Mouse (Mus musculus): ENCODE measurements around the gene Stk40. TPM values are rescaled to one million over a fixed set of nuclear protein-coding genes. Genes with fewer than 3 reads are reported as not detected.
"Not testable (repeated sequence)": the region's sequence is repeated elsewhere in the genome, so short reads cannot be mapped to it uniquely, and the experiment has no call there.

Stk40 gene
- polyA plus RNA-seq, 1 experiment from 2014 or later: 39.0 TPM

GRCm38 (mm10) chr4:126083021-126083420, 20.7 kb upstream of the Stk40 start:
- Histone ChIP-seq H3K36me3 (peaks cover 19% of the 10 kb centered on the region; the same call in 1 of the 2 replicates), H3K4me1 (no peaks in the 10 kb centered on the region), H3K27ac (no peak overlapping the region), H3K4me3 (no peak overlapping the region), H3K27me3 (no peaks in the 10 kb centered on the region), H3K4me2 (replicated peaks) (no peak overlapping the region), H3K9ac (no peak overlapping the region), H3K9me3 (no peaks in the 10 kb centered on the region)
- ATAC-seq (ENCODE audit: low FRiP score, low read depth): no peak
- WGBS: 95% methylated on average over 9 of the region's 9 CpGs

DNA sequence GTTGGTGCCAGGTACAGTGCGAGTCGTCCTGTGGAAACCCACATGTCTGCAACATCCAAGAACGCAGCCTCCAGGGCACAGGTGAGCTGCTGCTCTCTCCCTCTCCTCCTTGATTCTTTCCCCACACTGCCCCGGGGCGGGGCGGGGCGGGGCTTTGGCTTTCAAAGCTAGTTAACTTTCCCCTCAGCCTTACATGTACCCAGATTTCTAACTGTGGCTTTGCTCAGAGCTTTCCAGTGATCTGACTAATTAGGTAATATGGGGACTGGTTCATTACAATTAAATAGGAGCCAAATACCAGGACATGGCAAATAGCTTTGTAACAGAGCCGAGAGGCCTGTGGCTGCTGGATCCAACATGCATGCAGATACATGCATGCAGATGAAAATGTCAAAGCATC, 19.4 kb upstream of the Stk40 start:
- Histone ChIP-seq H3K9ac (no peak overlapping the region), H3K36me3 (peaks cover 19% of the 10 kb centered on the region; the same call in 1 of the 2 replicates), H3K4me2 (replicated peaks) (no peak overlapping the region), H3K27ac (no peak overlapping the region), H3K4me3 (no peak overlapping the region), H3K27me3 (no peaks in the 10 kb centered on the region), H3K4me1 (no peaks in the 10 kb centered on the region), H3K9me3 (no peaks in the 10 kb centered on the region)
- no peak for ATAC-seq (ENCODE audit: low FRiP score, low read depth)
- WGBS: 60% methylated on average over 8 of the region's 8 CpGs

GRCm38 (mm10) chr4:126085996-126086576, 17.7 kb upstream of the Stk40 start:
- ATAC-seq (ENCODE audit: low FRiP score, low read depth): peak; percentile 81
- H3K27ac ChIP-seq: no peak overlapping the region
- WGBS: 28% methylated on average over 7 of the region's 7 CpGs
- H3K4me1 ChIP-seq: no peaks in the 10 kb centered on the region
- H3K4me3 ChIP-seq: no peak overlapping the region
- H3K27me3 ChIP-seq: no peaks in the 10 kb centered on the region
- H3K4me2 ChIP-seq (replicated peaks): no peak overlapping the region
- H3K36me3 ChIP-seq: peaks cover 19% of the 10 kb centered on the region; the same call in 1 of the 2 replicates
- no peak overlapping the region for H3K9ac ChIP-seq
- no peaks in the 10 kb centered on the region for H3K9me3 ChIP-seq

GRCm38 (mm10) chr4:126090101-126090847, 13.5 kb upstream of the Stk40 start:
- Histone ChIP-seq H3K27ac (no peak overlapping the region), H3K4me2 (replicated peaks) (no peak overlapping the region), H3K4me3 (no peak overlapping the region), H3K4me1 (no peaks in the 10 kb centered on the region), H3K27me3 (no peaks in the 10 kb centered on the region), H3K9me3 (no peaks in the 10 kb centered on the region), H3K36me3 (no peaks in the 10 kb centered on the region), H3K9ac (0 out of 2 replicates have a peak overlapping the region, but pooled peaks have one; percentile 13)
- ATAC-seq (ENCODE audit: low FRiP score, low read depth): no peak
- WGBS: 68% methylated on average over 7 of the region's 7 CpGs

DNA sequence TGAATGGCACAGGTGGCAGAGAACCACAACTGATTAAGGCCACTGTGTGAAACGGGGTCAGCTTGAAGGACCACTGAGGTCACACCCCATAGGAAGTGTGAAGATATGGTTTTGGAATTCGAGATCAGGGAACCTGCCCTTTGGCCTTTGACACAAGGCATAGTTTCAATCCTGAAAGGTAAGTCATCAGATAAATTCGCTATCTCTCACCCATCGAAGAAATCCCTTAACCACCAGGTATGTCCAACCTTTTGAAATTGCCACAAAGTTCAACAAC, 13.0 kb upstream of the Stk40 start:
- ATAC-seq (ENCODE audit: low FRiP score, low read depth): no peak

GRCm38 (mm10) chr4:126091873-126092272, 11.9 kb upstream of the Stk40 start:
- Histone ChIP-seq H3K9ac (no peak overlapping the region), H3K4me1 (0 out of 2 replicates have a peak, but pooled peaks cover under 1% of the 10 kb centered on the region), H3K4me2 (replicated peaks) (no peak overlapping the region), H3K9me3 (no peaks in the 10 kb centered on the region), H3K4me3 (no peak overlapping the region), H3K36me3 (no peaks in the 10 kb centered on the region), H3K27me3 (no peaks in the 10 kb centered on the region), H3K27ac (no peak overlapping the region)
- no peak for ATAC-seq (ENCODE audit: low FRiP score, low read depth)
- 81% methylated on average over 8 of the region's 8 CpGs for WGBS

More for the DNA sequence above, 13.0 kb upstream of the Stk40 start:
- H3K27ac ChIP-seq: no peak overlapping the region
- H3K27me3 ChIP-seq: no peaks in the 10 kb centered on the region
- no peaks in the 10 kb centered on the region for H3K9me3 ChIP-seq
- no peak overlapping the region for H3K4me2 ChIP-seq (replicated peaks)
- no peak overlapping the region for H3K9ac ChIP-seq
- no peaks in the 10 kb centered on the region for H3K36me3 ChIP-seq
- 79% methylated on average over 4 of the region's 4 CpGs for WGBS
- H3K4me3 ChIP-seq: no peak overlapping the region
- H3K4me1 ChIP-seq: no peaks in the 10 kb centered on the region

DNA sequence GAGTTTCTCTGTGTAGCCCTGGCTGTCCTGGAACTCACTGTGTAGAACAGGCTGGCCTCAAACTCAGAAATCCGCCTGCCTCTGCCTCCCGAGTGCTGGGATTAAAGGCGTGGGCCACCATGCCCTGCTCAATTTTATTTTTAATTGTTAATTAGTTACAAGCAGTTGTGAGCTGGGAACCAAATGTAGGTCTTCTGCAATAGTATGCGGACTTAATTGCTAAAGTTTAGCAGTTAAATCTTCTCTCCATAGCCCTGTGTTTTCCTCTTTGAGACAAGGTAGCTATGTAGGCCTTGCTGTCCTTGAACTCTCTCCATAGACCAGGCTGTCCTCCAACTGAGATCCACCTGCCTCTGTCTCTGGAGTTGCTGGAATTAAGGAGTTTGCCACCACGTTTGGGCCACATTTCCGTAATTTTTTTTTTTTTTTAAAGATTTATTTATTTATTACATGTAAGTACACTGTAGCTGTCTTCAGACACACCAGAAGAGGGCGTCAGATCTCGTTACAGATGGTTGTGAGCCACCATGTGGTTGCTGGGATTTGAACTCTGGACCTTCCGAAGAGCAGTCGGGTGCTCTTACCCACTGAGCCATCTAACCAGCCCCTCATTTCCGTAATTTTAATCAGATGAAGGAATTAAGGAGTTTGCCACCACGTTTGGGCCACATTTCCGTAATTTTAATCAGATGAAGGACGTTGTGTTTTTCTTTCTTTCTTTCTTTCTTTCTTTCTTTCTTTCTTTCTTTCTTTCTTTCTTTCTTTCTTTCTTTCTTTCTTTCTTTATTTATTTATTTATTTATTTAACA, 7.9 kb upstream of the Stk40 start:
- WGBS: 53% methylated on average over 14 of the region's 14 CpGs
- H3K4me1 ChIP-seq; H3K9me3 ChIP-seq; ATAC-seq (ENCODE audit: low FRiP score, low read depth); H3K27me3 ChIP-seq; H3K27ac ChIP-seq; H3K9ac ChIP-seq: not testable (repeated sequence)
- Histone ChIP-seq H3K4me3 (peak overlapping the region; percentile 62), H3K4me2 (replicated peaks) (peak overlapping the region; percentile 67), H3K36me3 (peaks cover 21% of the 10 kb centered on the region)

DNA sequence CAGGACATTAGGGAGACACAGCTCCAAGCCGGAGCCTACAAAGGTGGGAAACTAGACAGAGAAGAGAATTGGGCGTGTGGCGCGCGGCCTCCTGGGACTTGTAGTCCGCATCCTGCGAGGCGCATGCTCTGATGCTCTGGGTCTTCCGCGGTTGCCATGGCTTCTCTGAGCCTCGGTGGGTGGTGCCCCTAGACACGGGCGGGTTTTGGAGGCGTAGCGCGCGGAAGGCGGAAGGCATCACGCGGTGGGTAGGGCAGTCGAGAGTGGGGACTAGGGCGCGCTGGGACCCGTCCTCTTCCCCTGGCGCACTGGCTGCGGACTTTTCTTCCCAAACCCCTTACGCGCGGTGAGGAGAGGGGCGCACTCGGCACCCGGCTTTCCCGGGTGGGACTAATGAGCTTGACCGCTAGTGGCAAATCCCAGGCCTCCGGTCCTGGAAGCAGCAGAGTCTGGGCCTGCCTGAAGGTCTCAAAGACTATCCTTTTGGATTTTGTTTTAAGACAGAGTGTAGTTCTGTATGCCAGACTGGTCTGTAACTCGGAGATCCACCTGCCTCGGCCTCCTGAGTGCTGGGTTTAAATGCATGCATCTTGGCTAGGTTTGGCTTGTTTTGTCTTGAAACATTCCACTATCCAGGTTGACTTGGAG, 7.2 kb upstream of the Stk40 start, which contains the start of gene Lsm10:
Lsm10 (plus strand) TSS at position 160 of the 648 bp plus-strand sequence.
- H3K4me2 ChIP-seq (replicated peaks): peak within 1 kb of the TSS; percentile 67
- H3K36me3 ChIP-seq: peaks cover 21% of the 10 kb centered on the region
- H3K9ac ChIP-seq: peak within 1 kb of the TSS; percentile 78
- H3K27me3 ChIP-seq: no peaks in the 10 kb centered on the region
- WGBS: 3% methylated on average over 37 of the region's 37 CpGs
- 0 out of 2 replicates have a peak, but pooled peaks cover 5% of the 10 kb centered on the region for H3K4me1 ChIP-seq
- H3K9me3 ChIP-seq: no peaks in the 10 kb centered on the region
- peak within 1 kb of the TSS; percentile 62 for H3K4me3 ChIP-seq
- peak within 1 kb of the TSS; percentile 82 for H3K27ac ChIP-seq
- ATAC-seq (ENCODE audit: low FRiP score, low read depth): peak; percentile 98

DNA sequence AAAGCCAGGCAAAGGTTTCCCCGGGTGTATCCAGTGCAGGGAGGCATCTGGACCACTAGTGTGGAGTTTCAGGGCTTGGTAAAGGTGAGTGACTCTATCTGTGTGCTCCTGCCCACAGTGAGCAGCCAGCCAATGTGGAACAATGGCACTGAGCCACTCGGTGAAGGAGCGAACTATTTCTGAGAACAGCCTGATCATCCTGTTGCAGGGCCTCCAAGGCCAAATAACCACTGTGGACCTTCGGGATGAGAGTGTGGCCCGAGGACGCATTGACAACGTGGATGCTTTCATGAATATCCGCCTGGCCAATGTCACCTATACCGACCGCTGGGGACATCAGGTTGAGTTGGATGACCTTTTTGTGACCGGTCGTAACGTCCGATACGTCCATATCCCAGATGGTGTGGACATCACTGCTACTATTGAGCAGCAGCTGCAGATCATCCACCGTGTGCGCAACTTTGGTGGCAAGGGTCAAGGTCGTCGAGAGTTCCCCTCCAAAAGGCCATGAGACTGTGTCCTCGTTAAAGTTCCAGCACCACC, 6.0 kb upstream of the Stk40 start:
- H3K4me1 ChIP-seq: peaks cover 11% of the 10 kb centered on the region
- peaks cover 21% of the 10 kb centered on the region for H3K36me3 ChIP-seq
- H3K4me3 ChIP-seq: no peak overlapping the region
- no peak overlapping the region; the same call in 1 of the 2 replicates for H3K9ac ChIP-seq
- 93% methylated on average over 20 of the region's 20 CpGs for WGBS
- no peaks in the 10 kb centered on the region for H3K27me3 ChIP-seq
- H3K9me3 ChIP-seq: no peaks in the 10 kb centered on the region
- no peak overlapping the region for H3K27ac ChIP-seq
- ATAC-seq (ENCODE audit: low FRiP score, low read depth): no peak
- peak overlapping the region; percentile 67; the same call in 1 of the 2 replicates for H3K4me2 ChIP-seq (replicated peaks)

GRCm38 (mm10) chr4:126099365-126099764, 4.4 kb upstream of the Stk40 start:
- H3K4me2 ChIP-seq (replicated peaks): no peak overlapping the region
- WGBS: 91% methylated on average over 3 of the region's 3 CpGs

GRCm38 (mm10) chr4:126100764-126101163, 3.0 kb upstream of the Stk40 start:
- Histone ChIP-seq H3K27me3 (no peaks in the 10 kb centered on the region), H3K9ac (no peak overlapping the region), H3K4me1 (peaks cover 28% of the 10 kb centered on the region), H3K9me3 (no peaks in the 10 kb centered on the region), H3K27ac (no peak overlapping the region), H3K4me3 (no peak overlapping the region), H3K36me3 (peaks cover 21% of the 10 kb centered on the region), H3K4me2 (replicated peaks) (no peak overlapping the region)
- 86% methylated on average over 3 of the region's 3 CpGs for WGBS
- no peak for ATAC-seq (ENCODE audit: low FRiP score, low read depth)

More at GRCm38 (mm10) chr4:126099365-126099764, 4.4 kb upstream of the Stk40 start:
- Histone ChIP-seq H3K36me3 (peaks cover 21% of the 10 kb centered on the region), H3K9me3 (no peaks in the 10 kb centered on the region), H3K9ac (no peak overlapping the region), H3K4me1 (peaks cover 17% of the 10 kb centered on the region), H3K27me3 (no peaks in the 10 kb centered on the region), H3K4me3 (no peak overlapping the region), H3K27ac (no peak overlapping the region)
- no peak for ATAC-seq (ENCODE audit: low FRiP score, low read depth)

Data from limb, embryonic 13.5 days (tissue).